Mouse (Mus musculus) forebrain, embryonic 11.5 days (tissue): ENCODE measurements around the gene Prim2. TPM values are rescaled to one million over a fixed set of nuclear protein-coding genes. Genes with fewer than 3 reads are reported as not detected.

ENCODE experiments used
- ATAC-seq: fragments of 200-750 bp; cut with Nextera tagmentation; replicated peaks from 2 replicates; pipeline ENCODE4 v1.8.0; 2017; ENCODE audit warnings: moderate TSS enrichment; ENCODE audit not compliant: low FRiP score
- DNase-seq: peaks from one replicate; pipeline ENCODE4 v3.0.0-alpha.2; 2017; ENCODE audit warnings: low spot score
- H3K27ac ChIP-seq: fragments of 300-500 bp; sonication (generic); 2 replicates; pipeline ENCODE4 v1.5.1; 2014; ENCODE audit warnings: low read depth, low read length
- H3K27me3 ChIP-seq: fragments of 300-500 bp; sonication (generic); 2 replicates; pipeline ENCODE4 v1.6.1; 2014; ENCODE audit warnings: mild to moderate bottlenecking, low read length, mixed read lengths; ENCODE audit not compliant: control insufficient read depth, insufficient read depth
- H3K36me3 ChIP-seq: fragments of 300-500 bp; sonication (generic); 2 replicates; pipeline ENCODE4 v1.6.1; 2014; ENCODE audit warnings: mild to moderate bottlenecking, low read length, moderate library complexity, mixed read lengths; ENCODE audit not compliant: control insufficient read depth, insufficient read depth
- H3K4me1 ChIP-seq: fragments of 300-500 bp; sonication (generic); replicated peaks from 2 replicates; pipeline ENCODE4 v1.6.1; 2014; ENCODE audit warnings: low read length, mixed read lengths; ENCODE audit not compliant: control insufficient read depth, insufficient read depth
- H3K4me2 ChIP-seq: fragments of 300-500 bp; sonication (generic); 2 replicates; pipeline ENCODE4 v1.6.1; 2014; ENCODE audit warnings: low read depth, mild to moderate bottlenecking, low read length, moderate library complexity, mixed read lengths; ENCODE audit not compliant: severe bottlenecking
- H3K4me3 ChIP-seq: fragments of 300-500 bp; sonication (generic); 2 replicates; pipeline ENCODE4 v1.5.1; 2014; ENCODE audit warnings: low read depth, low read length
- H3K9ac ChIP-seq: fragments of 300-500 bp; sonication (generic); 2 replicates; pipeline ENCODE4 v1.6.1; 2014; ENCODE audit warnings: low read length
- H3K9me3 ChIP-seq: fragments of 300-500 bp; sonication (generic); 2 replicates; pipeline ENCODE4 v1.6.1; 2016; ENCODE audit warnings: low read length, mixed read lengths; ENCODE audit not compliant: control insufficient read depth
- WGBS: fragments of 180-500 bp; shearing (Covaris S2); extraction: QIAGEN DNeasy Blood & Tissue Kit; methylation state at CpG from one replicate; pipeline ENCODE4 v1.1.7; 2014; 5-methylcytosine and 5-hydroxymethylcytosine counted together
- polyA plus RNA-seq: library from polyadenylated mRNA; unstranded; fragments of >200 nt; fragmentation: Nextera tagmentation; extraction: Ambion mirVana; gene quantifications from 2 replicates; pipeline ENCODE4 v1.2.1, GENCODE M21; 2014

Prim2 gene
- polyA plus RNA-seq, 1 experiment from 2014 or later = 58.8 TPM

- Histone ChIP-seq H3K4me3 (no peak overlapping the region), H3K4me2 (no peak overlapping the region), H3K9ac (no peak overlapping the region), H3K27ac (no peak overlapping the region), H3K4me1 (no peaks in the 10 kb centered on the region), H3K9me3 (no peaks in the 10 kb centered on the region), H3K27me3 (no peaks in the 10 kb centered on the region), H3K36me3 (no peaks in the 10 kb centered on the region)
- WGBS = 84% methylated on average over 2 of the region's 2 CpGs
- ATAC-seq = no peak
- no peak for DNase-seq
Observed at GRCm38 (mm10) chr1:33535140-33535686, 134.4 kb downstream of the Prim2 start.

- DNase-seq (no peak), ATAC-seq (no peak)
- Histone ChIP-seq H3K4me3 (no peak overlapping the region), H3K27ac (no peak overlapping the region), H3K9ac (no peak overlapping the region), H3K9me3 (no peaks in the 10 kb centered on the region), H3K4me2 (no peak overlapping the region), H3K36me3 (no peaks in the 10 kb centered on the region), H3K4me1 (no peaks in the 10 kb centered on the region), H3K27me3 (no peaks in the 10 kb centered on the region)
- WGBS = 86% methylated on average over 3 of the region's 3 CpGs
Observed at GRCm38 (mm10) chr1:33531860-33532259, 137.7 kb downstream of the Prim2 start.

- H3K27me3 ChIP-seq = no peaks in the 10 kb centered on the region
- H3K27ac ChIP-seq = no peak overlapping the region
- DNase-seq (no peak), ATAC-seq (peak; percentile 49; the same call in 1 of the 2 replicates)
- 84% methylated on average over 5 of the region's 5 CpGs for WGBS
- H3K9me3 ChIP-seq = no peaks in the 10 kb centered on the region
- H3K9ac ChIP-seq = no peak overlapping the region
- H3K4me3 ChIP-seq = no peak overlapping the region
- no peaks in the 10 kb centered on the region for H3K36me3 ChIP-seq
- H3K4me1 ChIP-seq = no peaks in the 10 kb centered on the region
- no peak overlapping the region for H3K4me2 ChIP-seq
Observed at GRCm38 (mm10) chr1:33531097-33531856, 138.3 kb downstream of the Prim2 start.

GRCm38 (mm10) chr1:33530491-33530890, 139.1 kb downstream of the Prim2 start:
- Histone ChIP-seq H3K4me1 (no peaks in the 10 kb centered on the region), H3K9me3 (no peaks in the 10 kb centered on the region), H3K4me2 (no peak overlapping the region), H3K27me3 (no peaks in the 10 kb centered on the region), H3K4me3 (no peak overlapping the region), H3K9ac (no peak overlapping the region), H3K36me3 (no peaks in the 10 kb centered on the region), H3K27ac (no peak overlapping the region)
- 94% methylated on average over 2 of the region's 2 CpGs for WGBS
- ATAC-seq = no peak
- DNase-seq = no peak

- no peak for DNase-seq
- 85% methylated on average over 8 of the region's 8 CpGs for WGBS
- no peak overlapping the region for H3K27ac ChIP-seq
- H3K9me3 ChIP-seq = no peaks in the 10 kb centered on the region
- no peak overlapping the region for H3K4me2 ChIP-seq
- H3K27me3 ChIP-seq = no peaks in the 10 kb centered on the region
- no peaks in the 10 kb centered on the region for H3K36me3 ChIP-seq
- no peaks in the 10 kb centered on the region for H3K4me1 ChIP-seq
- H3K4me3 ChIP-seq = no peak overlapping the region
- no peak for ATAC-seq
- no peak overlapping the region for H3K9ac ChIP-seq
Observed at GRCm38 (mm10) chr1:33529543-33530232, 139.9 kb downstream of the Prim2 start.

- H3K9me3 ChIP-seq = no peaks in the 10 kb centered on the region
- H3K27ac ChIP-seq = no peak overlapping the region
- WGBS = 65% methylated on average over 6 of the region's 6 CpGs
- no peak overlapping the region for H3K4me2 ChIP-seq
- no peak for DNase-seq
- H3K36me3 ChIP-seq = no peaks in the 10 kb centered on the region
- H3K4me1 ChIP-seq = no peaks in the 10 kb centered on the region
- no peaks in the 10 kb centered on the region for H3K27me3 ChIP-seq
- H3K9ac ChIP-seq = no peak overlapping the region
- ATAC-seq = no peak
- H3K4me3 ChIP-seq = no peak overlapping the region
Observed at GRCm38 (mm10) chr1:33527352-33527863, 142.2 kb downstream of the Prim2 start.

DNA sequence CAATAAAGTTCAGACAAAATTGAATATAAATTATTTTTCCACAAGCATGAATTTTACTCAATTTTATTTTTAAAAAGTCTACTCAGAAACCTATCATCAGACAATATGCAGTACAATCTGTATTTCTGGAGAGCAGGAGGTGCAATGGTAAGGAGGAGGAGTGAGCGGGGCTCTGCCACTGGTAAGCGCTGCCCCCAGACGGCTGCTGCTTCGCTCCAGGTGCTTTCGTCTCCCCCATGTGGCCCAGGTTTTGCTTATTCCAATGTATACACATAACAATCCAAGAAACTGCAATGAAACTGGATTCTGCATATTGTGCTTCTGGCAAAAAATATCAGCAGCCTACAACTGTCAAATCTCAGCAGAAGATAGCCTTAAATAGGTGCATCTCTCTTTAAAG, 146.4 kb downstream of the Prim2 start:
- WGBS = 91% methylated on average over 5 of the region's 5 CpGs
- Histone ChIP-seq H3K9ac (no peak overlapping the region), H3K36me3 (no peaks in the 10 kb centered on the region), H3K27me3 (no peaks in the 10 kb centered on the region), H3K4me2 (no peak overlapping the region), H3K27ac (no peak overlapping the region), H3K9me3 (no peaks in the 10 kb centered on the region), H3K4me3 (no peak overlapping the region), H3K4me1 (no peaks in the 10 kb centered on the region)
- no peak for DNase-seq
- no peak for ATAC-seq

DNA sequence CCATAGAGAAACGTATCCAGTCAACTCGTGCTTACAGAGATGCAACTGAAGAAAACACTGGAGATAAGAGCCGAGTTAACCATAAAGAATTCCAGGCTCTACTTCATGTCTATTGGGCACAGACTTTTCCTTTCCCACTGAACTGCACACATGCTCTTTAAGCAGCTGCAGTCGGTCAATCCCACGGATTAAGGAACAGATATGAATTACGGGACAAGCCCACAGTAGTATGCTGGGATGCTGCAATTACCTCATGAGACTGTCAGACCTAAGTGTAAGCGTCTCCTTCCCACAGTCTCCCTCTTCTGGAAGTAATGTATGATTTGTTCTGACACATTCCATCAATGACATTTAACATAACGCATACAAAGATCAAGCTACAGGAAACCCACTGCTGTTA, 154.5 kb downstream of the Prim2 start:
- H3K4me1 ChIP-seq = no peaks in the 10 kb centered on the region
- DNase-seq = no peak

More for the DNA sequence above, 154.5 kb downstream of the Prim2 start:
- Histone ChIP-seq H3K27ac (no peak overlapping the region), H3K36me3 (no peaks in the 10 kb centered on the region; the same call in 1 of the 2 replicates), H3K4me2 (no peak overlapping the region), H3K27me3 (no peaks in the 10 kb centered on the region), H3K9me3 (no peaks in the 10 kb centered on the region), H3K4me3 (no peak overlapping the region), H3K9ac (no peak overlapping the region)
- 94% methylated on average over 8 of the region's 8 CpGs for WGBS
- ATAC-seq = no peak
